Mouse (Mus musculus) brain, adult 10 weeks (tissue): Measurements from ENCODE around the gene Olfr1406. TPM values are rescaled to one million over a fixed set of nuclear protein-coding genes. Genes with fewer than 3 reads are reported as not detected.

ENCODE experiments used
- polyA plus RNA-seq: library from polyadenylated mRNA; stranded (reverse); fragments of 350-450 nt; fragmentation: Illumina TruSeq; extraction: RNeasy Lipid Tissue Mini Kit (QIAGEN cat#74804); gene quantifications from one replicate; pipeline ENCODE4 v1.2.3, GENCODE M21; 2015; ENCODE audit warnings: low read depth, low replicate concordance

Gene Olfr1406
- polyA plus RNA-seq: not detected

GRCm38 (mm10) chr1:173190540-173190939, at the start of gene Olfr1406:
Gene Olfr1406 (minus strand): TSS chr1:173190640.

GRCm38 (mm10) chr1:173227081-173227480, 36.6 kb upstream of the Olfr1406 start, which contains the start of gene Fcer1a:
Gene Fcer1a (minus strand): TSS chr1:173227214.

GRCm38 (mm10) chr1:173212092-173212491, 21.7 kb upstream of the Olfr1406 start, which contains the start of gene Olfr1404:
Gene Olfr1404 (plus strand): TSS chr1:173212392.

GRCm38 (mm10) chr1:173197508-173197907, 7.1 kb upstream of the Olfr1406 start, which contains the start of gene Olfr218:
Gene Olfr218 (plus strand): TSS chr1:173197808.

GRCm38 (mm10) chr1:173137274-173137673, 53.2 kb downstream of the Olfr1406 start, which contains the start of gene Olfr1408:
Gene Olfr1408 (minus strand): TSS chr1:173137374.

Other genes with a start within 250 kb of the Olfr1406 start
- gene Olfr16, start 240.2 kb downstream of the Olfr1406 start, polyA plus RNA-seq: not detected
- gene Olfr1408, start 53.3 kb downstream of the Olfr1406 start, polyA plus RNA-seq: not detected
- gene Olfr218, start 7.2 kb upstream of the Olfr1406 start, polyA plus RNA-seq: not detected
- gene Olfr1404, start 21.8 kb upstream of the Olfr1406 start, polyA plus RNA-seq: not detected
- not detected for gene Fcer1a, start 36.6 kb upstream of the Olfr1406 start, polyA plus RNA-seq
- not detected for gene Olfr418, start 75.4 kb upstream of the Olfr1406 start, polyA plus RNA-seq
- gene Mptx2, start 87.1 kb upstream of the Olfr1406 start, polyA plus RNA-seq: not detected
- 43.9 TPM for gene Ackr1, start 143.1 kb upstream of the Olfr1406 start, polyA plus RNA-seq
- 6.1 TPM for gene Aim2, start 160.2 kb upstream of the Olfr1406 start, polyA plus RNA-seq
- 269 TPM for gene Cadm3, start 177.1 kb upstream of the Olfr1406 start, polyA plus RNA-seq